Mouse (Mus musculus) hindbrain, embryonic 13.5 days (tissue): Measurements from ENCODE around the gene Ndufaf5. TPM values are rescaled to one million over a fixed set of nuclear protein-coding genes. Genes with fewer than 3 reads are reported as not detected.
"Not testable (repeated sequence)": the region's sequence is repeated elsewhere in the genome, so short reads cannot be mapped to it uniquely, and the experiment has no call there.

Source experiments
- ATAC-seq: fragments of 200-750 bp; cut with Nextera tagmentation; 2 replicates; pipeline ENCODE4 v1.8.0; 2017; ENCODE audit warnings: moderate TSS enrichment; ENCODE audit not compliant: low FRiP score
- H3K27ac ChIP-seq: fragments of 300-500 bp; sonication (generic); 2 replicates; pipeline ENCODE4 v1.5.1; 2015; ENCODE audit warnings: inconsistent platforms, mild to moderate bottlenecking, moderate library complexity
- H3K27me3 ChIP-seq: fragments of 300-500 bp; sonication (generic); 2 replicates; pipeline ENCODE4 v1.6.1; 2015; ENCODE audit warnings: mild to moderate bottlenecking, inconsistent platforms
- H3K36me3 ChIP-seq: fragments of 300-500 bp; sonication (generic); 2 replicates; pipeline ENCODE4 v1.6.1; 2015; ENCODE audit warnings: mild to moderate bottlenecking, inconsistent platforms
- H3K4me1 ChIP-seq: fragments of 300-500 bp; sonication (generic); replicated peaks from 2 replicates; pipeline ENCODE4 v1.6.1; 2015; ENCODE audit warnings: inconsistent platforms
- H3K4me2 ChIP-seq: fragments of 300-500 bp; sonication (generic); 2 replicates; pipeline ENCODE4 v1.6.1; 2015; ENCODE audit warnings: inconsistent platforms, mild to moderate bottlenecking, moderate library complexity
- H3K4me3 ChIP-seq: fragments of 300-500 bp; sonication (generic); 2 replicates; pipeline ENCODE4 v1.5.1; 2015; ENCODE audit warnings: mild to moderate bottlenecking, inconsistent platforms
- H3K9ac ChIP-seq: fragments of 300-500 bp; sonication (generic); 2 replicates; pipeline ENCODE4 v1.6.1; 2015; ENCODE audit warnings: mild to moderate bottlenecking, inconsistent platforms
- H3K9me3 ChIP-seq: fragments of 300-500 bp; sonication (generic); 2 replicates; pipeline ENCODE4 v1.6.1; 2016; ENCODE audit warnings: inconsistent platforms
- WGBS: fragments of 180-500 bp; shearing (Covaris S2); methylation state at CpG from one replicate; pipeline ENCODE4 v1.1.7; 2015; 5-methylcytosine and 5-hydroxymethylcytosine counted together
- polyA plus RNA-seq: library from polyadenylated mRNA; unstranded; fragments of >200 nt; fragmentation: Nextera tagmentation; extraction: Ambion mirVana; gene quantifications from 2 replicates; pipeline ENCODE4 v1.2.1, GENCODE M21; 2015

Ndufaf5 gene
- polyA plus RNA-seq = 44.9 and 47.5 TPM in 2 replicates

- peaks cover 26% of the 10 kb centered on the region for H3K36me3 ChIP-seq
- H3K4me1 ChIP-seq = peaks cover 27% of the 10 kb centered on the region
- H3K4me3 ChIP-seq = peak within 1 kb of the TSS; percentile 89
- H3K9ac ChIP-seq = peak within 1 kb of the TSS; percentile 91
- H3K9me3 ChIP-seq = no peaks in the 10 kb centered on the region
- H3K4me2 ChIP-seq = peak within 1 kb of the TSS; percentile 74
- H3K27ac ChIP-seq = peak within 1 kb of the TSS; percentile 88
- peak; percentile 99 for ATAC-seq
- under 1% methylated on average over 43 of the region's 43 CpGs for WGBS
- no peaks in the 10 kb centered on the region for H3K27me3 ChIP-seq
Observed at GRCm38 (mm10) chr2:140170127-140170802, at the start of gene Ndufaf5, which contains the start of gene Esf1. Ndufaf5 (plus strand) TSS chr2:140170649. Esf1 (minus strand) TSS chr2:140170564.

GRCm38 (mm10) chr2:140125516-140125915 is 44.9 kb upstream of the Ndufaf5 start:
- Histone ChIP-seq H3K9me3 (no peaks in the 10 kb centered on the region), H3K4me3 (no peak overlapping the region), H3K4me1 (no peaks in the 10 kb centered on the region), H3K9ac (no peak overlapping the region), H3K36me3 (peaks cover 70% of the 10 kb centered on the region), H3K27me3 (no peaks in the 10 kb centered on the region), H3K4me2 (no peak overlapping the region), H3K27ac (no peak overlapping the region)
- WGBS = 90% methylated on average over 2 of the region's 2 CpGs
- ATAC-seq = no peak

DNA sequence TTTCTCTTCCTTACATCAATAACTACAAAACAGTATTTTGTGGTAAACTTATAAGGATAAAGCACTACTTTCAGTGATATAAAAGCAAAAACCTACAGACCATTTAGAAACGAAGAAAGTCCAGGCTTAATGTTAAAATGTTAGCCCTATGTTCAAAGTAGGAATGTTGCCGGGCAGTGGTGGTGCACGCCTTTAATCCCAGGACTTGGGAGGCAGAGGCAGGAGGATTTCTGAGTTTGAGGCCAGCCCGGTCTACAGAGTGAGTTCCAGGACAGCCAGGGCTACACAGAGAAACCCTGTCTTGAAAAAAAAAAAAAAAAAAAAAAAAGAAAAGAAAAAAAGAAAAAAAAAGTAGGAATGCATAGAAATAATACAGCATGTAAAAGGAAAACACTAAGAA is 18.7 kb upstream of the Ndufaf5 start, which contains the start of gene Gm17374:
TSS of gene Gm17374 (plus strand) at position 301 of the 400 bp plus-strand sequence.
- ATAC-seq, H3K4me2 ChIP-seq, H3K27ac ChIP-seq, H3K4me3 ChIP-seq, H3K27me3 ChIP-seq, H3K9me3 ChIP-seq, H3K9ac ChIP-seq, H3K4me1 ChIP-seq: not testable (repeated sequence)
- H3K36me3 ChIP-seq = peaks cover 42% of the 10 kb centered on the region
- WGBS = 98% methylated on average over 4 of the region's 4 CpGs

GRCm38 (mm10) chr2:140159186-140159730 is 11.2 kb upstream of the Ndufaf5 start:
- no peak for ATAC-seq
- peaks cover 35% of the 10 kb centered on the region for H3K36me3 ChIP-seq
- H3K4me2 ChIP-seq = no peak overlapping the region
- no peaks in the 10 kb centered on the region for H3K4me1 ChIP-seq
- H3K4me3 ChIP-seq = no peak overlapping the region
- 81% methylated on average over 3 of the region's 3 CpGs for WGBS
- H3K27ac ChIP-seq = no peak overlapping the region
- H3K27me3 ChIP-seq = no peaks in the 10 kb centered on the region
- H3K9me3 ChIP-seq = no peaks in the 10 kb centered on the region
- no peak overlapping the region for H3K9ac ChIP-seq

DNA sequence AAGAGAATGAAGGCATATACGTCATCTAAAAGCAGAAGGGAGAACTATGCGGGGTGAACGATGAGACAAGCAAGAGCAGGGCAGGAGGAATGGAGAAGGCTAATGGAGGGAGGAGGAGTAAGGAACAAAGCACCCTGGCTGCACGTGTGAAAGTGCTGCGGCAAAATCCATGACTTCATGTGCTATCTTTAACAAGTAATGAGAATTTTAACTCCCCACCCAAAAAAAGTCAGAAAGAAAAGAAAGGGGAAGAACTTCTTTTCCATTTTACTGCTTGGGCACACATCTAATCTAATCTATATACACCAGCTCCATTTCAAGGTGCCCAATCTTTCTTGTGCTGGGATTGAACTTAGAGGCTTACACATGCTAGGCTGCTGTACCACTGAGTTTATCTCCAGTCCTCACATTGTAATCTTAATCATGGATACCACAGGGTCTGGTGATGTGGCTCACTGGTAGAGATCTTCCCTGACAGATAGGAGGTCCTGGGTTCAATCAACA is 7.0 kb upstream of the Ndufaf5 start:
- H3K4me3 ChIP-seq = no peak overlapping the region
- 95% methylated on average over 5 of the region's 5 CpGs for WGBS
- H3K27me3 ChIP-seq = no peaks in the 10 kb centered on the region
- no peak overlapping the region for H3K4me2 ChIP-seq
- no peak overlapping the region for H3K27ac ChIP-seq
- no peaks in the 10 kb centered on the region for H3K9me3 ChIP-seq
- H3K36me3 ChIP-seq = peaks cover 32% of the 10 kb centered on the region
- H3K9ac ChIP-seq = no peak overlapping the region
- no peak for ATAC-seq
- H3K4me1 ChIP-seq = peaks cover 3% of the 10 kb centered on the region; the same call in 1 of the 2 replicates

- H3K9ac ChIP-seq = no peak overlapping the region
- H3K9me3 ChIP-seq = no peaks in the 10 kb centered on the region
- H3K36me3 ChIP-seq = peaks cover 29% of the 10 kb centered on the region
- H3K27me3 ChIP-seq = no peaks in the 10 kb centered on the region
- H3K4me1 ChIP-seq = peaks cover 27% of the 10 kb centered on the region
- WGBS = 88% methylated on average over 1 of the region's 1 CpGs
- H3K27ac ChIP-seq = no peak overlapping the region
- ATAC-seq = no peak
- H3K4me3 ChIP-seq = no peak overlapping the region
- no peak overlapping the region for H3K4me2 ChIP-seq
Observed at GRCm38 (mm10) chr2:140169057-140169456, 1.4 kb upstream of the Ndufaf5 start.

- Histone ChIP-seq H3K4me2 (peak overlapping the region; percentile 66), H3K4me1 (peaks cover 27% of the 10 kb centered on the region), H3K9me3 (no peaks in the 10 kb centered on the region), H3K36me3 (peaks cover 25% of the 10 kb centered on the region), H3K9ac (peak overlapping the region; percentile 91), H3K27ac (peak overlapping the region; percentile 88), H3K27me3 (no peaks in the 10 kb centered on the region), H3K4me3 (peak overlapping the region; percentile 89)
- peak; percentile 82 for ATAC-seq
- 8% methylated on average over 28 of the region's 28 CpGs for WGBS
Observed at GRCm38 (mm10) chr2:140170803-140171553, 529 bp downstream of the Ndufaf5 start.

DNA sequence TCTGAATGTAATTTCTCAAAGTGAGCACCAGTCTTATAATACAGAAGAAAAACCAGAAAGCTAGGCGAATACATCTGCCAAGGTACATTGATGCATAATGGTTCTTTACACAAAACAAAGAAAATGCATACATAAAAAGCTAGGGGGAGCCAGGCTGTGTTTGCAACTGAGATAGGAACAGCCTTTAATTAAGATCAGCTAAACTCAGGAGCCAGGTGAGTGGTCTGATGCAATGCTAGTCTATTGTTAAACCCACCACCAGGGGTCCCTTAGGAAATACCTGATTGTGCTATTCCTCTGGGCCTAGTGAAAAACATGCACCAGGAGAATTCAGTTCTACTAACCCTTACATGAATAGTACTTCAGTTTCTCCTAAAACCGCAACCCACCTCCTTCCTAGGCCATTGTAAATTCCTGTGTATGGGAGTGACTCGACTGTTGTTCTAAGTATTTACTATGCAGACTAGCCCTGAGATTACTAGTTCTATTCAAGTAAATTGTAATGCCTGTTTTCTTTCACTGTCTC is 15.3 kb downstream of the Ndufaf5 start:
- H3K4me2 ChIP-seq, ATAC-seq, H3K4me3 ChIP-seq, H3K27me3 ChIP-seq, H3K9me3 ChIP-seq, H3K9ac ChIP-seq, H3K4me1 ChIP-seq, H3K27ac ChIP-seq: not testable (repeated sequence)
- WGBS = 93% methylated on average over 3 of the region's 3 CpGs
- peaks cover 53% of the 10 kb centered on the region for H3K36me3 ChIP-seq

- no peaks in the 10 kb centered on the region for H3K9me3 ChIP-seq
- H3K4me3 ChIP-seq = no peak overlapping the region
- peaks cover 39% of the 10 kb centered on the region for H3K36me3 ChIP-seq
- no peak overlapping the region for H3K9ac ChIP-seq
- ATAC-seq = no peak
- H3K4me1 ChIP-seq = no peaks in the 10 kb centered on the region
- H3K27me3 ChIP-seq = no peaks in the 10 kb centered on the region
- 81% methylated on average over 2 of the region's 2 CpGs for WGBS
- no peak overlapping the region for H3K27ac ChIP-seq
- H3K4me2 ChIP-seq = no peak overlapping the region
Observed at GRCm38 (mm10) chr2:140200713-140201112, 30.3 kb downstream of the Ndufaf5 start.

DNA sequence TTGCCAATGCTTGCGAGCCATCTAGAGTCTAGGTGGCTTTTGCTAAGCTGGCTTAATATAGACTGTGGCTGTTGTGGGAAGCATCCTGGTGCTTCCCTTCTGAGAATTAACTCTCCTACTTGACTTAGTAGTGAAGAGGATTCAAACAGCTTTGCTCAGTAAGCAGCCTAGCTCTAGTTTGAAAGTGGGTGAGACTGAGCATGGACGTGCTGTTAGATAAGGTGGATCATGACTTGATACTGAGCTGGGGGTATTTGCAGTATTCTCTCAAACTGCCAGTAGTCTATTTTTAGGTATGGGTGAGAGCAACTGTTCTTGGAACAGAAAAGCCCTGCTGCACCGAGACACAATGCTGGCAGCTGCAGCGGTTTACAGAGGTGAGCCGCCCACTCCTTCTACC is 32.1 kb downstream of the Ndufaf5 start:
- Histone ChIP-seq H3K4me2 (no peak overlapping the region), H3K9ac (no peak overlapping the region), H3K9me3 (no peaks in the 10 kb centered on the region), H3K27me3 (no peaks in the 10 kb centered on the region), H3K4me1 (no peaks in the 10 kb centered on the region), H3K27ac (no peak overlapping the region), H3K4me3 (no peak overlapping the region), H3K36me3 (peaks cover 42% of the 10 kb centered on the region)
- ATAC-seq = no peak
- WGBS = 92% methylated on average over 5 of the region's 5 CpGs

DNA sequence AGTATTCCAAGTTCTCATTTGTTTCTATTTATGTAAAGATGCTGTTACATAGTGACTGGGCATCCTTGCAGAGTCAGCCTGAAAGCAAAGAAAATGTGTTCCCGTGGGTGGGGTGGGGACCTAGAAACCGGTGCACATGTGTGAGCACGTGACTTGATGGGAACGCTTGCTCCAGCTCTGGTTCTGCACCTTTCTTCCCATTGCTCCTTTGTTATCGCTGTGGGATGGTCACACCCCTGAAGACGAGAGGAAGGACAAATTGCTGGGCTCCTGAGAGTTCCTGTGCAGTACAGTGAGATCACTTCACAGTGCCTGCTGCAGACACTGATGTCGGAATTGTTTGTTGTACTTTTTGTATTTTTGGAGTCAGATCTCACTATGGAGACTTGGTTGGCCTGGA is 33.3 kb downstream of the Ndufaf5 start:
- Histone ChIP-seq H3K4me3 (no peak overlapping the region), H3K4me2 (no peak overlapping the region), H3K36me3 (peaks cover 43% of the 10 kb centered on the region), H3K4me1 (no peaks in the 10 kb centered on the region), H3K27me3 (no peaks in the 10 kb centered on the region), H3K9ac (no peak overlapping the region), H3K27ac (no peak overlapping the region), H3K9me3 (no peaks in the 10 kb centered on the region)
- WGBS = 95% methylated on average over 7 of the region's 7 CpGs
- no peak for ATAC-seq

GRCm38 (mm10) chr2:140214519-140215027 is 44.1 kb downstream of the Ndufaf5 start:
- H3K36me3 ChIP-seq = no peaks in the 10 kb centered on the region
- H3K4me3 ChIP-seq = no peak overlapping the region
- no peak overlapping the region for H3K27ac ChIP-seq
- WGBS = 94% methylated on average over 4 of the region's 4 CpGs
- H3K27me3 ChIP-seq = no peaks in the 10 kb centered on the region
- ATAC-seq = no peak
- H3K4me2 ChIP-seq = no peak overlapping the region
- no peaks in the 10 kb centered on the region for H3K9me3 ChIP-seq
- no peaks in the 10 kb centered on the region for H3K4me1 ChIP-seq
- no peak overlapping the region for H3K9ac ChIP-seq
